Mouse (Mus musculus) kidney, adult 18-20 months (tissue): Measurements from ENCODE around the gene Ubn1.

Source experiments
- DNase-seq: peaks from one replicate; pipeline ENCODE4 v3.0.0; 2021

The Ubn1 gene

DNA sequence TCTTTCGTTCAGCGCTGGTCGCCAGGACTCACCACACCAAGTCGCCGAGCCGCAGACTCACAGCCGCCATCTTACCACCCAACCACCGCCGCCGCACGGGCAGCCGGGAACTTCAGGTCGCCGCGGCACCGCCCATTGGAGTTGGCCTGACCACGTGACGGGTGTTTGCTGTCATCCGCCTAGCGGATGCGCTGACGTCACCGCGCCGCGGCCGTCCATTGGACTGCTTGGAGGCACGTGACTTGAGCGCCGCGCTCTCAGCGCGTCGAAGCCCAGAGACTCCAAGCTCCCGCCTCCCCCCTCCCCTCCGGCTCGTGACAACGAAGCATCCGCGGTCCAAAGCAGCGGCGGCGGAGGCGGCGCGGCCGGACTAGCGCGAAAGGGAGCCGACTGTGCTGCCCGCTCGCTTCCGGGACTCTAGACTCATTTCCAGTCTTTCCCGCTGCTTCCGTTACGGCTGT, at the start of gene Ubn1, which contains the start of gene Glyr1:
Ubn1 (plus strand) TSS at position 284 of the 461 bp plus-strand sequence.
Glyr1 (minus strand) TSS at position 90 of the 461 bp plus-strand sequence.
- DNase-seq, result peak; percentile 99

DNA sequence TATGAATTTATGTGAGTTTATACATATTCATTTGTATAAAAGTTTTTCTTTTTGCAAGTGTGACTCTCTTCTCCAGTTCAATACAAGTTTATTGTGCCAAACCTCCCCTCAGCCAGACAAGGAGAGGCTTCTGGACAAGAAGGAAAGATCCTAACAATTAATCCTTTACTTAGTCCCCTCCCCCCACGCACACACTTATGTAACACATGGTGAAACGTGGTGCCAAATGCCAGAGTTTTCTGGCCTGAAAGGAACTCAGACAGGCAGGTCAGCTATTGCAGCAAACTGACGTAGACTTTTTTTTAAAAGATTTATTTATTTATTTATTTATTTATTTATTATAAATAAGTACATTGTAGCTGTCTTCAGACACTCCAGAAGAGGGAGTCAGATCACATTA, 49.2 kb upstream of the Ubn1 start:
- DNase-seq, result peak; percentile 45

DNA sequence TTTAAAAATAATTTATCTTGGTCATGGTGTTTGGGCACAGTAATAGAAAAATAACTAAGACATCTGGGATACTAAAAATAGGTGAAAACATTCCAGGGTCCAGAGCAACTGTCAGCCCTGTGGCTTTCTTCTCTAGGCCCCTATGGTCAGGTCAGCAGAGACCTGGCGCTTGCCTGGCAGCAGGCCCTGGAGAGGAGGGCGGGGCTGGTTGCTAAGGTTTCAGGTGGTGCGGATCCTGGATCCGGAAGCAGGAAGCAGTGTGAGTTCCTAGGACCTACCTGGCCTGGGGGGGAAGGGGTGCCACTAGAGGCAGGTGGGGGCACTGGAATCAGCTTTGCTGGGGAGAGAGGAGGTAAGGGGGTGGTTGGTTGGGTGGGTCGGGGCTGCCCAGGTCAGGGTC, 42.8 kb upstream of the Ubn1 start, which contains the start of gene Smim22:
Smim22 (plus strand) TSS at position 222 of the 400 bp plus-strand sequence.
- DNase-seq, result peak; percentile 81

- peak; percentile 23 for DNase-seq
These were observed 42.4 kb upstream of the Ubn1 start for GRCm38 (mm10) chr16:5007492-5007891.

GRCm38 (mm10) chr16:5008076-5008475, 41.8 kb upstream of the Ubn1 start:
- DNase-seq, result peak; percentile 64

GRCm38 (mm10) chr16:5010371-5010935, 39.4 kb upstream of the Ubn1 start:
- DNase-seq, result no peak

GRCm38 (mm10) chr16:5011285-5011684, 38.6 kb upstream of the Ubn1 start:
- DNase-seq, result no peak

DNA sequence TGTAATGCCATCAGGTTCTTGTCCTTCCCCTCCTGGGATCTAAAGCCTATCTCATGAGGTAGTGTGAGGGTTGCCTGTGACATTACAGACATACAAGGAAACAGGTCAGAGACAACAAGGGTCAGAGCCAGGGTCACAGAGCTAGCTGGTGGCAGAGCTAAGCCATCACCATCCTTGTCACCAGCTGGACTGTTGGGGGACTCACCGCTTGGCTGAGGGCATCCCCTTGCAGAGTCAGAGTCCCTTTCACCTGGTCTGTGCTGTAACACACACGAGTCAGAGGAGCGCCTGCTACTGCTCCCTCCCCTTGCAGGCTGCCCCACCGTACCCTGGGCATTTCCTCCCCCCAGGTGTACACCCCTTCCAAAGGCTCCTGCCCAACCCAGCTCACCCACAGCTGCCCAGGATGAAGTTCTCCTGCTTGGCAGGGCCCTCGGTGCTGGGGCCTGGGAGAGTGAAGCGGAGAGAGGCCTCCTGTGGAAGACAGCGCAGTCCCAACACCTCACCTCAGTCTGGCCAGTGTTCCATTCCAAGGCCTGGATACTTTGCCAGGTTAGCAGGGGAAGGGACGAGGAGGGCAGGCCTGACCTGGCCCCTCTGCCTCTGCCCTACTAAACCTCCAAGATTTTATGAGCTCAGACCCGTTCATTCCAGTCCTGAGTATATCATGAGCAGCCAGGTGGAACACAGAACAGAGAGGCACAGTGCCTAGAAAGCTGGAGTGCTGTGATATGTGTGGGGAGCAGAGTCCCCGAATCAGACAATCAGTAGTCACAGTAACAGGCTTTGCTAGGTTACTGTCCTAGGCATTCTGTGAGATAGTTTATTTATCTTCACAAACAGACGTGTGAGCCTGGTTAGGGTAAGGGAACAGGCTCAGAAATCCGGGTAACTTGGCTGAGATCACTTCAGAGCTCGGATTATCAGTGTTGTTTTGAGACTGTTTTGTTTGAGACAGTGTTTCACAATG, 37.5 kb upstream of the Ubn1 start:
- peak; percentile 58 for DNase-seq

- peak; percentile 98 for DNase-seq
These were observed 36.6 kb upstream of the Ubn1 start, which contains the start of gene Rogdi for GRCm38 (mm10) chr16:5013054-5013838. Gene Rogdi, minus strand, starts transcription at chr16:5013553.

DNA sequence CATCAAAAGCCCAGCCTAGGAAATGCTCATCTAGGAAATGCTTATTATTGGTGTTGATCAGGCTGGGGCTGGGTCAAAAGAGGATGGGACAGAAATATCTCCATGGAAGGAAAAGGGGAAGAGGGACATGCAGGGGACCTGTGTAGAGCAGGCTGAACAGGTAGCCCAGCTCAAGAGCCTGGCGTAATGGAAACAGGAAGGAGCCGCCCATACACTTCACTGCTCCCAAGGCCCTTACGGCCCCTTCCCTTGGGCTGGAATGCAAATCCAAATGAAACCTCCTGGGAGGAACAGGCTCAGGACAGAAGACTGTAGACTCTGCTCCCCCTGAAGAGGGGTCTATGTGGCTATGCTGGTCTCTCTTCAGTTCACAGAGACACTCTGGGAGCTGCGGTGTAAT, 35.3 kb upstream of the Ubn1 start:
- no peak for DNase-seq

GRCm38 (mm10) chr16:5024021-5024420, 25.8 kb upstream of the Ubn1 start:
- DNase-seq, result no peak

GRCm38 (mm10) chr16:5029847-5030246, 20.0 kb upstream of the Ubn1 start:
- DNase-seq, result no peak

GRCm38 (mm10) chr16:5035591-5035990, 14.3 kb upstream of the Ubn1 start:
- no peak for DNase-seq

GRCm38 (mm10) chr16:5036649-5037234, 13.1 kb upstream of the Ubn1 start:
- no peak for DNase-seq

DNA sequence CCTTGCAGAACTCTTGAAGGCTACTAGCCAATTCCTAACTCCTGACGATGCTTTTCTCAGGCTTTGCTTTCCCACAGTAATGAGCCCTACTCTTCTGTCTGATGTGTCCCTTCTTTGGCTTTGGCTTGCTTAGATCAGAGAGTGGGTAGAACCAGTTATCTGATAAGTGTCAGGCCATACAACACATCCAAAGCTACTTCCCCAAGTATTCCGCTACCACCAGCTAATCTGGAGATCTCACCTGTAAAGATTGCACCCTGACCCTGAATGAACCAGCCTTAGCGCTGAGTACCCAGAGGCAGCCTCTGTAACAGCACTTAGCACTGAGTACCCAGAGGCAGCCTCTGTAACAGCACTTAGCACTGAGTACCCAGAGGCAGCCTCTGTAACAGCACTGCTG, 4.5 kb upstream of the Ubn1 start:
- no peak for DNase-seq

DNA sequence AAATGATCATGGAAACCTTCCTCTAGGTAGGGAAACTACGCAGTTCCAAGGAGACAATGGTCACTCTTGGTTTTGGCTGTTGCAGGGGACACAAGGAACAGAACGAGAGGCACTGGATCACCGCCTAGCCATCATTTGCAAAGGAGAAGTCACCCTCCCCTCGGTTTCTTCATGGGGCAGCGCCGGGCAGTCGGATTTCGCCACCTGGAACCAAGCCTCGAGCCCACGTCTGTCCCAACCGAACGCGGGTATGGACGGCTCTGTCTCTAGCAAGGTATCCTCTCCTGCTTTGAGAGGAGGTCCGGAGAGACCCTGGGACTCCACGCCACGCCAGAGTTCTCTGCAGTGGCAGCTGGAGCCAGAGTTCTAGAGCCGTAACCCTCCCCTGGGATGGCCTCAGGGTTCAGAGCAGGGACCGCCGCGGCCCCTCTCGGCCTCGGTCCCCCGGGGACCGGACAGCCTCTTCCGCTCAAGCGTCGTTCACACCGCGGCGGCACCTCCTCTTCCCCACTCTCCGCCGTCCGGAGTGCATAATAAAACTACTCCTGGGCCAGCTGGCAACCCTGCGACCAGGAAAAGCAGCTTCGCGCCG, 579 bp upstream of the Ubn1 start:
- no peak for DNase-seq

- no peak for DNase-seq
These were observed 624 bp downstream of the Ubn1 start for GRCm38 (mm10) chr16:5050251-5051110.

DNA sequence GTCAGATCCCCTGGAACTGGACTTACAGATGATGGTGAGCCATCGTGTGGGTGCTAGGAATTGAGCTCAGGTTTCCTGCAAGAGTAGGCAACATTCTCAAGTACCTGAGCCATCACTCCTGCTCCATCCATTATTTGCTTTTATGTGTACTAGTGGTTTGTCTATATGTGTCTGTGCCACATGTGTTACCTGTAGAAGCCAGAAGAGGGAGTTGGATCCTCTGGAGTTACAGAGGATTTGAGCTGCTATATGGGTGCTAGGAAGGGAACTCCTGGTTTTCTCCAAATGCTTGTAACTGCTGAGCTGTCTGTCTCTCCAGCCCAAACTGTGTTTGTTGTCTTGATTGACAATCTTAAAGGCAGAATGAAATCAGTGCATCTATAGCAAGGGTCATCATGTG, 8.3 kb downstream of the Ubn1 start:
- DNase-seq, result no peak

GRCm38 (mm10) chr16:5063472-5063871, 13.6 kb downstream of the Ubn1 start:
- no peak for DNase-seq

DNA sequence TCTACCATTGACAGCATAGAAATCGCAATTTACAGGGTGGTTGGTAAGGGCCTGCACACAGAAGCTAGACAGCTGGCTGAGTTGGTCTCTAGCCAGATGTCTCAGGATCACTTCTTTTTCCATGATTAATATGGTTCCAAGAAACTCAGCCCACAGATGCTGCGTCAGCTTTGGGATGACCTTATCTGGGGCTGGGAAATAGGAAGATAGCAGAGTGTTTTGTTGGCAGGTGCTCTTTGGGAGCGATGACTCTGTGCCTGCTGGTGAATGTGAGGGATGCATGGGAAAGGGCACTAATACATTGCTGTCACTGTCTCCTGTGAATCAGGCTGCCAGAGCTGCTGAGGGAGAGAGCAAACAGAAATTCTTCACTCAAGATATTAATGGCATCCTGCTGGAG, 20.5 kb downstream of the Ubn1 start:
- no peak for DNase-seq

GRCm38 (mm10) chr16:5071974-5072373, 22.1 kb downstream of the Ubn1 start:
- DNase-seq, result no peak
